Mouse (Mus musculus) liver, embryonic 14.5 days (tissue): ENCODE measurements at regions not wholly inside any gene's neighbourhood (a gene's known extent, or its start where the extent isn't known, plus 50 kb on each side); places are given as distances from the start of the nearest gene placed in this dataset.

ENCODE experiments used
- CTCF ChIP-seq: IDR thresholded peaks from 2 replicates; pipeline ENCODE4 v1.5.1; 2016; ENCODE audit warnings: antibody characterized with exemption, low read depth, control low read depth
- EP300 ChIP-seq: IDR thresholded peaks from 2 replicates; pipeline ENCODE4 v1.6.1; 2016; ENCODE audit warnings: antibody characterized with exemption, low read depth

GRCm38 (mm10) chr8:127825041-127825440 lies 533.4 kb upstream of the Nrp1 start:
- TF ChIP-seq CTCF = no peak
- TF ChIP-seq EP300 = no peak
